Mouse (Mus musculus) bone marrow, adult 2 months (tissue): ENCODE measurements at regions not wholly inside any gene's neighbourhood (a gene's known extent, or its start where the extent isn't known, plus 50 kb on each side); places are given as distances from the start of the nearest gene placed in this dataset.
"Not testable (repeated sequence)": the region's sequence is repeated elsewhere in the genome, so short reads cannot be mapped to it uniquely, and the experiment has no call there.

Experiments used
- H3K27ac ChIP-seq: fragments of 200-500 bp; 2 replicates; pipeline ENCODE4 v1.5.1; 2012; ENCODE audit warnings: low read depth, mild to moderate bottlenecking, control low read depth, inconsistent platforms, low read length; ENCODE audit not compliant: control insufficient read depth, poor library complexity, insufficient read depth
- H3K4me1 ChIP-seq: fragments of 200-500 bp; 2 replicates; pipeline ENCODE4 v1.6.1; 2011; ENCODE audit warnings: low read length; ENCODE audit not compliant: control insufficient read depth, insufficient read depth
- H3K4me3 ChIP-seq: fragments of 200-500 bp; replicated peaks from 2 replicates; pipeline ENCODE3; 2011; ENCODE audit warnings: mild to moderate bottlenecking, low read depth, low read length, control low read depth; ENCODE audit not compliant: control insufficient read depth
- CTCF ChIP-seq: fragments of 200-500 bp; IDR thresholded peaks from 2 replicates; pipeline ENCODE4 v1.5.1; 2011; ENCODE audit warnings: low read length, control low read depth; ENCODE audit not compliant: control insufficient read depth, insufficient read depth
- POLR2A ChIP-seq: fragments of 200-500 bp; IDR thresholded peaks from 2 replicates; pipeline ENCODE4 v1.6.1; 2011; ENCODE audit warnings: low read depth, mild to moderate bottlenecking, control low read depth, low read length, borderline replicate concordance; ENCODE audit not compliant: control insufficient read depth
- WGBS: fragments of 180-500 bp; shearing (Covaris S2); methylation state at CpG from one replicate; pipeline ENCODE4 v1.1.7; 2018; 5-methylcytosine and 5-hydroxymethylcytosine counted together

GRCm38 (mm10) chr2:92806481-92807195, 108.3 kb upstream of the Syt13 start:
- H3K4me1 ChIP-seq, result no peaks in the 10 kb centered on the region
- no peak for TF ChIP-seq POLR2A
- H3K27ac ChIP-seq, result no peak overlapping the region
- H3K4me3 ChIP-seq, result no peak overlapping the region
- WGBS, result 55% methylated on average over 6 of the region's 7 CpGs

- Histone ChIP-seq H3K27ac (no peak overlapping the region), H3K4me1 (no peaks in the 10 kb centered on the region), H3K4me3 (no peak overlapping the region)
- TF ChIP-seq POLR2A (no peak), CTCF (no peak)
- WGBS, result 35% methylated on average over 8 of the region's 8 CpGs
Observed at GRCm38 (mm10) chr2:92807404-92807803, 107.5 kb upstream of the Syt13 start.

DNA sequence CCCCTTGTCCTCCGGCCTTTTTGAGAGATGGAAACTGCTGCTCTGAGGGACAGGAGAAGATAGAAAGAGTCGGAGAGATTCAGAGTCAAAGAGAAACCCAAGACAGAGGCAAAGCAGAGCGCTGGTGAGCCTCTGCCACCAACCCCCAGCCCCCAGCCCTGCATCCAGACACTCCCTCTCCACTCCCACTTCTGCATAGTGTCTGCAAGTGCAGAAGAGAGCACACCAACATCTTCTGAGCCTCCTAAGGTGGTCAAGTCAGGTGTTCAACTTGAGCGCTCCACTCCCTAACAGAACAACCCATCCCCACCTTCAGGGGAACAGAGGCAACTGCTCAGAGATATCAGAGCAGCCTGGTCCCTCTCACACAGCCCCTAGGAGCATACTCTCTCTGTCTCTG, 106.8 kb upstream of the Syt13 start:
- TF ChIP-seq CTCF, result no peak
- TF ChIP-seq POLR2A, result no peak
- Histone ChIP-seq H3K27ac (no peak overlapping the region), H3K4me1 (no peaks in the 10 kb centered on the region), H3K4me3 (no peak overlapping the region)
- WGBS, result 70% methylated on average over 4 of the region's 4 CpGs

DNA sequence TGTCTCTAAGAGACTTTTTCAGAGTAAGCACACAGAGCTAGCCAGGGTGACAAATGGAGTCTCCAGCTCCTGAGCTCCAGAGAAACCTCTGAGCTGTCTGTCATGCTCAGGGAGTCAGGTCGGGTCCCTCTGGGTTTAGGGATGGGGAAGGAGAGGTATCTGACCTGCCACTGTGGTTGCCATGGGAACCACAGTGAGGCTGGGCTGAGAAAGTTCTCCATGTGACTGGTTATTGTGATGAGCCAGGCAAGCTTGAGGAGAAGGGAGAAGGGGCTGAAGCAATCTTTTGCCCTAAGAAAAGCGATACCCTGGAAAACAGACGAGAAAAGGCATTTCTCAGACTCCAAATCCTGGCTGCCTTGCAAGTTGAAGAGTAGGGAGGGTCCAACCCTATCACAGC, 105.7 kb upstream of the Syt13 start:
- WGBS, result 51% methylated on average over 3 of the region's 3 CpGs
- Histone ChIP-seq H3K4me3 (no peak overlapping the region), H3K4me1 (no peaks in the 10 kb centered on the region), H3K27ac (no peak overlapping the region)
- TF ChIP-seq POLR2A (no peak), CTCF (no peak)

DNA sequence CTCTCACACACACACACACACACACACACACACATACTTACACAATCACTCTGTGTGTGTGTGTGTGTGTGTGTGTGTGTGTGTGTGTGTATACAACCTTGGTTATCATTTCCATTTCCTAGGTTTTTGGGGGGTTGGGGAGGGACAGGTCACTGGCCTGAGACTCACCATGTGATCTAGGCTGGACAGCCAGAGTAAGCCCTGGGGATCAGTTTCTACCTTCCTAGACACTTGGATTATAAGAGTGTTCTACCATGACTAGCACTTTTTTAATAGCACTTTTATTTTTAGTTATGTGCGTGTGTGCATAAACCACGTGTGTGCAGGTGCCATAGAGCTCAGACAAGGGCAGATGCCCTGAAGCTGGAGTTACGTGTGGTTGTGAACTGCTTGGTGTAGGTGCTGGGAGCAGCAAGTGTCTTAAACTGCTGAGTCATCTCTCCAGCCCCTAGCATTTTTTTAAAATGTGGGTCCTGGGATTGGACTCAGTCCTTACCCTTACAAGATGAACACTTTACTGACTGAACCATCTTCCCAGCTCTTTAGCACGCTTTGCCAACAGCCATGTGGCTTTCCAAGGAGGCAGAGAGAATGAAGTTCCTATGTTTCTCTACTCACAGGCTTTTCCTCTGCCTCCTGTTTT, 105.1 kb upstream of the Syt13 start:
- Histone ChIP-seq H3K4me3 (no peak overlapping the region), H3K4me1 (no peaks in the 10 kb centered on the region), H3K27ac (no peak overlapping the region)
- WGBS, result 29% methylated on average over 4 of the region's 4 CpGs
- TF ChIP-seq POLR2A (no peak), CTCF (no peak)

DNA sequence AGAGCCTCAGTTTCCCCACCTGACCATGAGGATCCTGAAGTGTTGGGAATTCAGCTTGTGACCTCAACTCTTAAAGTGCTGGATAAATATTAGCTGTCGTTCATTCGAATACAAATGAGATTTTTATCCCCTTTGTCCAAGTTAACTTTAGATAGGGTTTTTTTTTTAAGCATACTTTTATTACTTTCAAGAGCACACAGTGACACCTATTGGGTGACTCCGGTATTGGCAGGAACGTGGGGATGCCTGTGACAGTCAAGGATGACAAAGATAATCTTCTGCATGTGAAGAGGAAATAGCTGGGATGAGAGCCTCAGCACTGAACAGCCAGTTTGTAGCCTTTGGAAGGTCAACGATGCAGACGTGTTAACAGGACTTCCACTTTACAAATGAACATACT, 103.9 kb upstream of the Syt13 start:
- 6% methylated on average over 6 of the region's 6 CpGs for WGBS
- not testable (repeated sequence) for H3K4me3 ChIP-seq, H3K4me1 ChIP-seq, H3K27ac ChIP-seq

- no peak overlapping the region for H3K27ac ChIP-seq
- H3K4me3 ChIP-seq, result no peak overlapping the region
- TF ChIP-seq POLR2A, result no peak
- TF ChIP-seq CTCF, result no peak
- 63% methylated on average over 11 of the region's 11 CpGs for WGBS
- H3K4me1 ChIP-seq, result no peaks in the 10 kb centered on the region; the same call in 1 of the 2 replicates
Observed at GRCm38 (mm10) chr2:92813028-92813427, 101.9 kb upstream of the Syt13 start.

DNA sequence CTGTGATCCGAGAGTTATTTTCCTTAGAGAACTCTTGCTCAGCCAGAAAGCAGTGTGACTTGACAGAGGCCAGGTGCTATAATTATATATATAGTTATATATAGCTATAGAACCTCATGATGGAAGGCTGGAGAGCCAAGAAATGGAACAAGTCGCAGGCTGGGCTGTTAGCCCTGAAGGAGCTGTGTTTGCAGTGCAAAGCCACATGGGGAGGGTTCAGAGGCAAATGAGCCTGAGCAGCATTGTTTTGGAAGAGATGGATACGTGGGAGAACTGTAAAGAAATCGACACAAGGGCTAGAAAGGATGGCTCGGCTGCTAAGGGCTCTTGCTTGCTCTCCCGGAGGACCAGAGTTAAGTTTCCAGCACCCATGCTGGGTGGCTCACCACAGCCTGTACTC, 95.3 kb upstream of the Syt13 start:
- no peak overlapping the region for H3K4me3 ChIP-seq

DNA sequence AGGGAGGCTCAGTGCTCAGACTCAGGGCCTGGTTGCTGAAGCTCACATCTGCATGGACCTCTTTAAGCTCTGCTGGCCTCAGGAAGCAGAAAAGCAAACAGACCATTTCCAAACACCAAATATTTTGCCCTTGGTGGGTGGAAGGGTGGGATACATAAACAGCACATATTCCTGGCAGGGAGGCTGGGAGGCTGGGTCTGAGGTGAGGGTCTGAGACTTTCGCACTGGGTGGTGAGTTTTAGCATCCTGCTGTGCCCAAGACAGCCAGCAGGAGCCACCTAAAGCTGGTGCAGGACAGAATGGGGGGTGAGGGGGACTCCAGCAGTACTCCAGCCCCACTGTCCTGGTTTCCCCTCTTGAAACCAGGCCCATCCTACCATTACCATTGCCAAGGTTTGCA, 90.6 kb upstream of the Syt13 start:
- TF ChIP-seq CTCF, result no peak
- WGBS, result 73% methylated on average over 1 of the region's 1 CpGs
- no peaks in the 10 kb centered on the region for H3K4me1 ChIP-seq

More for the DNA sequence above, 95.3 kb upstream of the Syt13 start:
- Histone ChIP-seq H3K4me1 (no peaks in the 10 kb centered on the region; the same call in 1 of the 2 replicates), H3K27ac (no peak overlapping the region)
- TF ChIP-seq POLR2A (no peak), CTCF (no peak)
- 75% methylated on average over 6 of the region's 6 CpGs for WGBS

More for the DNA sequence above, 90.6 kb upstream of the Syt13 start:
- Histone ChIP-seq H3K27ac (no peak overlapping the region), H3K4me3 (no peak overlapping the region)
